Mouse (Mus musculus) ovary, adult 18-20 months (tissue): Measurements from ENCODE around the gene Cacna1a.
A peak's percentile ranks its signal among the peaks of the same experiment; 100 is the strongest.
"Not testable (repeated sequence)": the region's sequence is repeated elsewhere in the genome, so short reads cannot be mapped to it uniquely, and the experiment has no call there.

ENCODE experiments used
- DNase-seq: peaks from one replicate; pipeline ENCODE4 v3.0.0; 2022; ENCODE audit warnings: low spot score, mixed read lengths

The Cacna1a gene

GRCm38 (mm10) chr8:84660819-84661457 lies 272.7 kb downstream of the Cacna1a start:
- DNase-seq, result no peak

- peak; percentile 83 for DNase-seq
Observed at GRCm38 (mm10) chr8:84661458-84661871, 273.2 kb downstream of the Cacna1a start.

GRCm38 (mm10) chr8:84661961-84662571 lies 273.8 kb downstream of the Cacna1a start:
- DNase-seq, result no peak

GRCm38 (mm10) chr8:84662581-84663065 lies 274.4 kb downstream of the Cacna1a start, which contains the start of gene Ier2:
Gene Ier2 (minus strand): TSS chr8:84662852.
- DNase-seq, result peak; percentile 93

- peak; percentile 96 for DNase-seq
Observed at GRCm38 (mm10) chr8:84663483-84664327, 275.5 kb downstream of the Cacna1a start.

GRCm38 (mm10) chr8:84664566-84665384 lies 276.5 kb downstream of the Cacna1a start:
- DNase-seq, result peak; percentile 65

GRCm38 (mm10) chr8:84665385-84665893 lies 277.2 kb downstream of the Cacna1a start:
- no peak for DNase-seq

- DNase-seq, result no peak
Observed at GRCm38 (mm10) chr8:84668081-84668480, 279.8 kb downstream of the Cacna1a start.

GRCm38 (mm10) chr8:84668731-84669485 lies 280.7 kb downstream of the Cacna1a start:
- DNase-seq, result no peak

- not testable (repeated sequence) for DNase-seq
Observed at GRCm38 (mm10) chr8:84670295-84671006, 282.2 kb downstream of the Cacna1a start.

- DNase-seq, result no peak
Observed at GRCm38 (mm10) chr8:84677305-84677704, 289.1 kb downstream of the Cacna1a start.

- no peak for DNase-seq
Observed at GRCm38 (mm10) chr8:84681476-84681875, 293.2 kb downstream of the Cacna1a start.

GRCm38 (mm10) chr8:84682257-84682656 lies 294.0 kb downstream of the Cacna1a start:
- no peak for DNase-seq

GRCm38 (mm10) chr8:84684537-84684936 lies 296.3 kb downstream of the Cacna1a start:
- DNase-seq, result no peak

GRCm38 (mm10) chr8:84686191-84687002 lies 298.2 kb downstream of the Cacna1a start, which contains the start of gene Trmt1:
Gene Trmt1 (plus strand): TSS chr8:84686307.
- no peak for DNase-seq

GRCm38 (mm10) chr8:84687003-84687704 lies 298.9 kb downstream of the Cacna1a start:
- DNase-seq, result peak; percentile 64

- peak; percentile 78 for DNase-seq
Observed at GRCm38 (mm10) chr8:84687705-84688100, 299.5 kb downstream of the Cacna1a start, which contains the start of gene Nacc1. Gene Nacc1 (minus strand): TSS chr8:84687862.
